Mouse (Mus musculus): ENCODE results near the gene Tial1.

Gene Tial1

DNA sequence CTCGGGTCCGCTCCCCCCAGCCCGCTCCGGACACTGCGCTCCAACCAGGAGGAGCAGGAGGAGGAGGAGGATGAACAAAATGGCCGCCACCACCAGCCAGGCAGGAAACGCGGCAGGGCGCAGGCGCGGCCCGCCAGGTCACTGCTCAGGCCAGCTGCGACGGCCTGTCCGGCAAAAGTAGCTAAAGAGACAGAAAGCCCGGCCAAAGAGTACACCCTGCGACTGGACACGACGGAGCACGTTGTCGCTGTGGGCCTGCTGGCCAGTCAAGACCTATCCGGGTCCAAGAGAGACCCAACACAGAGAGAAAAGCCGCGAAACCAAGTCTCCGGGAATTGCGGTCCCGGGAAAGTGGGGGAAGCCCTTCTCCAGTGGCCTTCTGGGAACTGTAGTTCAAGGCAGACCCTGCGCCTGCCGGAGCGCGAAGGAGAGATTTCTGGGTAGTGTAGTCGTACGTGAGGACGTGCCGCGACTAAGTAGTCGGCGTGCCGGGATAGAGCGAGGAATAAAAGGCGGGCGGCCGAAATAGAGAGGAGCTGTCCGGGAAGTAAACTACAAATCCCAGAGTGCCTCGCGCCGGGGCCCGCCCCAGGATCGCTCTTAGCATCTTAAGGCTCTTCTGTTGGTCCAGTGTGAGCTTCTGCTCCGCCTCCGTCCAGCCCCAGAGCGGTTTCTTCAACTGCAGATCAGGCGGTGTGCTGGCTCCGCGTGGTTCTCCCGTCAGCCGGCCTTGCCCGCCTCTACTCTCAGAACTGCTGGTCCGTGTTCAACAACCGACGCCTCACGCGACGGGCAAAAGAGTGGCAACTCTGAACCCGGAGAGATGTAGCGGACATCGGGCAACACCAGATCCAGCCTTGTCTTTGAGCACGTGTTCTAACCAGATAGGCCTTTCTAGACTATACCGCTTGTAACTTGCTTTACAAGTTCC is at the start of gene Tial1:
Gene Tial1, minus strand, starts transcription at position 433 of the 931 bp plus-strand sequence.
- DNase-seq (ENCODE audit: low read depth, low spot score) = peak; percentile 93

GRCm38 (mm10) chr7:128504091-128504490 is 42.6 kb upstream of the Tial1 start:
- DNase-seq (ENCODE audit: low read depth, low spot score) = no peak

DNA sequence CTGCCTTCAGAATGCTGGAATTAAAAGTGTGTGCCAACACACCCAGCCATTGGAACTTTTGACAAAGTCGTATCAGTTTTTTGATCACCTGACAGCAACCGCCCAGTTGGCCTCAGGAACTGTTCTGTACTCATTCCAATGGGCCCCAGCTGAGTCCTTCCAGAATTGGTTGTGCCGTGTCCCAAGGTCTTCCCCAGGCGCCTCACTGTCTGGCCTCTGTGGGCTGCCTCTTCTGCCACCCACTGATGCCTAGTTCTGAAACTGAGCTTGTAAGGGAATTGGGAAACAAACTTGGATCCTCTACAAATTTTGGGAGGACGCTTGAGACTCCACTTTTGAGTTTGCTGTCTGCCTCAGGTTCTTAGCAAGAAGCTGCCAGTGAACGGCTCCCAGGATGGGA is 38.3 kb upstream of the Tial1 start:
- no peak for DNase-seq (ENCODE audit: low read depth, low spot score)

- peak; percentile 61 for DNase-seq (ENCODE audit: low read depth, low spot score)
Measured at GRCm38 (mm10) chr7:128494546-128494945, 33.0 kb upstream of the Tial1 start.

DNA sequence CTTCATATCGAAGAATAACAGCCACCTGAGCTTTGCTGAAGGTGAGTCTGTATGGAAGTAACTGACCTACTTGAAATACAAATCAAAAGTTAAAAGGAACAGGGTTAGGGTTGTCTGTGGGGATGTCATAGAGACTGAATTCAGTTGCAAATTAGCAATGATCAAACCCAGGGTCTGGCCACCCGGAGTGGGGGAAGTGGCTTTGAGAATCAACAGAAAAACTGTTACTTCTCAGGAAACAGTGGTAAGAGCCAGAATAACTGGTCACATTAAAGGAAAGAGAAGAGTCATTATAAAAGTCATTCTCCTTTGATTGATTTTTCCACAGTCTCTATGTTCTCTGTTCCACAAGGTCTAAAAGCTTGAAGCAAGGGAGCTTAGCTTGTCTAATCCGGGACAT is 27.5 kb upstream of the Tial1 start:
- no peak for DNase-seq (ENCODE audit: low read depth, low spot score)

GRCm38 (mm10) chr7:128474322-128474721 is 12.8 kb upstream of the Tial1 start:
- no peak for DNase-seq (ENCODE audit: low read depth, low spot score)

GRCm38 (mm10) chr7:128462406-128462805 is 889 bp upstream of the Tial1 start:
- no peak for DNase-seq (ENCODE audit: low read depth, low spot score)

- DNase-seq (ENCODE audit: low read depth, low spot score) = peak; percentile 36
Measured at GRCm38 (mm10) chr7:128460865-128461228, 670 bp downstream of the Tial1 start.

DNA sequence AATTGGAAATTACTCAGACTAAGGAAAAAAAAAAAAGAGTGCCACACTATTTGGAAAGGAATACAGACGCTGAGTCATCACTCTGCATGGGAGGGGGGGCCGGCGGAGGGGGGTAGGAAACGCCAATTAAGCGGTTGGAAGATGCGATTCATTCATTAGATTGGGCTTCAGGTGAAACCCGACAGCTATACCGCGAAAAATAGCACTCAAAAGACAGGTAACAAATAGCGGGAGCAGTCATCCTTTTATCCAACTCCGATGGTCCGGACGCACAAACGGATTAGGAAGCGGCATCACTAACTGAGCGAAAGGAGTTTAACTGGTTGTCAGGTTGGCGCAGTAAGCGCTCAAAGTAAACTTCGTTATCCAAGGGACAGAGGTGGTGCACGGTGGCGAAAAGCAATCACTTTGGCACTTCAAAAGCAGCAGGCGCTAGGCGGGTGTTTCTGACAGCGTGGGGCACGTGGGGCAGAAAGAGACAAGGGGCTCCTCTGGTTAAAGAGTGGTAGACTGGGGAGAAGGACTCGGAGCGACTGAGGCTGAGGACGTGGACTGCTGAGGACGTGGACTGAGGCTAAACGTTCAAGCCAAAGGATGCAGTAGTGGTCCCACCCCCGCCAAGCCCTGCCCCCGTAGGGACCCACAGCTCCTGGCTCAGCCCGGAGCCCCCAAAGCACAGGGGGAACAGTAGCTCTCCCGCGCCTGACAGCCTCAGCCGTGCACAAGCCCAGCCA is 1.2 kb downstream of the Tial1 start:
- DNase-seq (ENCODE audit: low read depth, low spot score) = peak; percentile 69

- no peak for DNase-seq (ENCODE audit: low read depth, low spot score)
Measured at GRCm38 (mm10) chr7:128459791-128460130, 1.8 kb downstream of the Tial1 start.

DNA sequence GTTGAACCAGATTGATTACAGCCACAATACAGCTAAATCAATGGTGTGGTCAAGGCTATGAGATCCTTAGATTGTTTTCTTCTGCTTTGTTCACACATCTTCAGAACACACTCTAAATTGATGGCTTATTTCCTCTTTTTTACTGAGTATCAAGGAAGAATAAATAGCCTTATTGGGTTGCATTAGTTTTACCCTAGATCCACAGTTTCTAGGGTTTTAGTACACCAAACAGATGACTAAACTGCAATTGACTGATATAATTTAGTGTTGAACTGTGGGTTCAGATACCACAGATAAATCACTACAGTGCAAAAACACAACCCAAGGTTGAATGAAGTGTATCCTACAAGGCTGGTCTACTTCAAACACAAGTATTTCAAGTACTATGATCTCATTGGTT is 3.5 kb downstream of the Tial1 start:
- no peak for DNase-seq (ENCODE audit: low read depth, low spot score)

- DNase-seq (ENCODE audit: low read depth, low spot score) = no peak
Measured at GRCm38 (mm10) chr7:128452731-128453130, 8.8 kb downstream of the Tial1 start.

- no peak for DNase-seq (ENCODE audit: low read depth, low spot score)
Measured at GRCm38 (mm10) chr7:128440584-128440983, 20.9 kb downstream of the Tial1 start.

DNA sequence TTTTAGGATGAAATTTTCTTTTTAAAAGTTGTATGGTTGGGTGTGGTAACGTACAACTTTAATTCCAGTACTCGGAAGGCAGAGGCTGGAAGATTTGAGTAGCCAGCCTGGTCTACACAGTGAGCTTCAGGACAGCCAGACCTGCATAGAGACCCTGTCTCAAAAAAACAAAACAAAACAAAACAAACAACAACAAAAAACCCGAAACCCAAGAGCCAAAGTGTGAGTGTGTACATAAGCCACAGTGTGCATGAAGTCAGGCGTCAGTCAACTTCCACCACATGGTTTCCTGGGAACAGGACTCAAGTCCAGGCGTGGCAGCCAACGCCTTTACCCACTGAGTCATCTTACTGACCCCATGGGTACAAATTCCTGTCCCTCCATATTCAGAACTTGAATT is 22.3 kb downstream of the Tial1 start:
- no peak for DNase-seq (ENCODE audit: low read depth, low spot score)

GRCm38 (mm10) chr7:128438131-128438530 is 23.4 kb downstream of the Tial1 start:
- no peak for DNase-seq (ENCODE audit: low read depth, low spot score)

DNA sequence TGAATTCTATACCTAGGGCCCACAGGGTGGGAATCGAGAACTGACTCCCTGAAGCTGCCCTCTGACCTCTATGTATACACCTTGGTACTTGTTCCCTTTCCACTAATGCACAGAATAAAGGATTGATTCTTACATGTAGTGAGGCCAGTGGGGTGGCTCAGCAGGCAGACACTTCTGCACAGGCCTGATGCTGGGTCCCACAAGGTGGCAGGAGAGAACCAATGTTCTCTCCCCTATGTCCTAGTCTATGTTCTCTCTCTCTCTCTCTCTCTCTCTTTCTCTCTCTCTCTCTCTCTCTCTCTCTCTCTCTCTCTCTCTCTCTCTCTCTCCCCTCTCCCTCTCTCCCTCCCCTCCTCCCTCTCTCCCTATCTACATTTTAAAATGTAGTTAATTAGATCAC is 28.3 kb downstream of the Tial1 start:
- DNase-seq (ENCODE audit: low read depth, low spot score) = no peak

DNA sequence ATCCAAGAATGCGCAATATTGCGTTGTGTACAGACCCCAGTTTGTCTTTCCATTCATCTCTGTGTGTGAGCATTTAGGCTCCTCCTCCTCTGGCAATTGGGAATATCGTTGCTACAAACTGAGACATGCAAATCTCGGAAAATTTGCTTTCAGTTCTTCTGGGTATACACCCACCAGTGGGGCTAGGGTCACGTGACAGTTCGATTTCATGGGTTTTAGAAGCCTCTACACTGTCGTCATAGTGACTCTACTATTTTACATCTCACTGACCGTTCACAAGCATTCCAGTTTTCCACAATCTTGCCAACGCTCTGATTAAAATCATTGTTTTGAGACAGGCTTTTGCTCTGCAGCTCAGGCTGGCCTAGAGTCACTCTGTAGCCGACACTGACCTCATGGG is 28.9 kb downstream of the Tial1 start:
- no peak for DNase-seq (ENCODE audit: low read depth, low spot score)

DNA sequence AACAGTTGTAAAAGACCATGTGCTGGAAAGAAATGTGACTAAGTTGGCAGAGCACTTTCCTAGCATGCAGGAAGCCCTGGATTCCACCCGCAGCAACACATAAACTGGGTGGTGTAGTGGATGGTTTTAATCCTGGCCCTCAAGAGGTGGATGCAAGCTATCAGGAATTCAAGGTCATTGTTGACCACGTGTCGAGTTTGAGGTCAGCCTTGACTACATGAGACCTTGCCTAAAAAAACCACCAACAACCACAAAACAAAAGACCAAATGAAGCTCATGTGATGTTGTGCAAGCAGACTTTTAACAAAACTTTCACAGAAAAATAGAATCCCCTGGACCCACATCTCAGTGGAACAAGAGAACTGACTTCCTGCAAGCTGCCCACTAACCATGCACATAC is 39.0 kb downstream of the Tial1 start:
- no peak for DNase-seq (ENCODE audit: low read depth, low spot score)

DNA sequence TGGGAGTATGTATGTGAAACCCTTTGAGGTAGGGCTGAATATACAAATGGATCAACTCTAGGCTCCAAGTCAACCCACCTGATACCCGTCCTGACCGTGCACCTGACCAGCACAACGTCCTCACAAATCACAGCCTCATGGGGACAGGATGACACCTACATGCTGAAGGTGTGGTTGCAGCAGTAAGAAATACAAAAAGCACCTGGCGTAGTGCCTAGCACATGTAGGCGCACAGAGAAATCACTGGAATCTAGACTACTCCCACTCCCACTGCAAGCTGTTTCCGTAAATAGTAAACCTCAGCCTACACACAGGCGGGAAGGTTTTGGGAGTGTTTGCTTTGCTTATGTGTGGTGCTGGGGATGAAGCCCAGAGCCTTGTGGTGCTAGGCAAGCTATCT is 39.8 kb downstream of the Tial1 start:
- DNase-seq (ENCODE audit: low read depth, low spot score) = no peak

DNA sequence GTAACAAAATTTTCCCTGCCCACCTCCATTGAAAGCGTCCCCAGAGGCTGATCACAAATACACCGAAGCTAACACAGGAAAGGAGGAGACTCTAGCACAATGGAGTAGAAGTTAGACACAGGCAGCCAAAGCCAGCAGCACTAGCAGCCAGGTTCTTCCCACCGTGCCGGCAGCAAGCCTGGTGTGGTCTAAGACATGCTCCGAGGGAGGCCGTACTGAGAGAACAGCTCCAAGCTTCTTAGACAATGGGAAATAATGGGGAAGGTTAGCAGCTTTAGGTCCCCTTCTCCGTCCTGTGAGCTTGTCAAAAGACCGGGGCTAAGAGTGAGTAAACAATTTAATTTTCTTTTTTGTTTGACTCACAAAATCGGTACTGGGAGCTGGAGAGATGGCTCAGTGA is 41.8 kb downstream of the Tial1 start:
- no peak for DNase-seq (ENCODE audit: low read depth, low spot score)

- DNase-seq (ENCODE audit: low read depth, low spot score) = peak; percentile 38
Measured at GRCm38 (mm10) chr7:128417930-128418779, 43.4 kb downstream of the Tial1 start, which contains the start of gene Rgs10. Gene Rgs10, minus strand, starts transcription at chr7:128418758.
